Mouse (Mus musculus) frontal cortex, postnatal 14 days (tissue): ENCODE measurements around the gene N4bp1.

ENCODE experiments used
- DNase-seq, 2 experiments: peaks; one replicate each; pipeline ENCODE4 v3.0.0; 2022; ENCODE audit warnings: low spot score in 2 of 2

Gene N4bp1

DNA sequence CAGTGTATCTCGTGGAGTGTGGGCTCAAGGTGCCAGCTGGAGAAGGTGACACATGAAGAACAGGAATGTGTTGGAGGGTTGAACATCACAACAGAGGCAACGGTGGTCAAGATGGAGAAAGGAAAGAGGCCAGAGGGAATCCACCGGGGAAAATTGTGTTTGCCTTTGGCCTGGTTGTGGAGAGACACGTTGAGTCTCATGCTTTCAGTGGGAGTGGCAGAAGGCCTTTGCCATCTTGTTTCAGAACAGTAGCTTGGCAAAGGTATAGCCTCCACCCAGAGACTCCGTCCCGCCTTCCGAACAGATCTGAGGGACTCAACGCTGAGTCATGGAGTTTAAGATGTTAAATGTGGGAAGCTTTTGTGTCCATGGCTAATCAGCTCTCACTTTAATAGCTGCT lies 119.4 kb downstream of the N4bp1 start:
- DNase-seq, result no peak

DNA sequence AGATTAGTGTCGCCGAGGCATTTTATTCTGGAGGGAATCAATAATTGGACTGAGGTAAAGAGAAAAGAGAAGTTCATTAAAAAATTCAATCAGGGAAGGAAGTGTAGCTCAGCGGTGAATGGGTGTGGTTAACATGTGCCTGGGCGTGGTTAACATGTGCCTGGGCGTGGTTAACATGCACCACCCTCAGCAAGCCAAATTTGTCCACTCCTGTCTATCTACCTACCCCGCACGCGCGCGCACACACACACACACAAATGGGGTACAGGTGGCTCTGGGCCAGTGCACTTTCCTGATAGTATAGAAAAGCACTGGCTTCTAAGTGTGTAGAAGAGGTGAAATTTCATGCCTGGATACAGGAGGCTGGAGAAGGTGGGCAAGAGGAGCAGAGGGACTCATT lies 119.9 kb downstream of the N4bp1 start:
- no peak for DNase-seq

DNA sequence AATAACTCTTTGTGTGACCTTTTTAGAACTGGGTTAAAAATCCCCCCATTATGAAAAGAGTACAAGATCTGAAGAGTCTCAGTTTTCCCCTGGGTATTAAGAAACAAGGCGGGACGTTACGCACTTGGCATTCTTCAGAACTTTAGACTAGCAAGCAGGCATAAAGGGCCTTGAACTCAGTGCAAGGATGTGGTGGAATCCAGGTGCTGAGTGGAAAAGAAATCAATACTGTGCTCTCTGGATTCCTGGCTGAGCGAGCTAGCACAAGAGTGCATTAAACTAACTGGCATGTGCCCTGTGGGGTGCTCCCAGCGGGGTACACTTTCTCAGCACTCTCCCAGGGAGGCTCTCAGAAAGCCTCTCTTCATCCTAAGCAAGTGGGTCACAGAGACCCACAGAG lies 122.3 kb downstream of the N4bp1 start:
- no peak for DNase-seq

DNA sequence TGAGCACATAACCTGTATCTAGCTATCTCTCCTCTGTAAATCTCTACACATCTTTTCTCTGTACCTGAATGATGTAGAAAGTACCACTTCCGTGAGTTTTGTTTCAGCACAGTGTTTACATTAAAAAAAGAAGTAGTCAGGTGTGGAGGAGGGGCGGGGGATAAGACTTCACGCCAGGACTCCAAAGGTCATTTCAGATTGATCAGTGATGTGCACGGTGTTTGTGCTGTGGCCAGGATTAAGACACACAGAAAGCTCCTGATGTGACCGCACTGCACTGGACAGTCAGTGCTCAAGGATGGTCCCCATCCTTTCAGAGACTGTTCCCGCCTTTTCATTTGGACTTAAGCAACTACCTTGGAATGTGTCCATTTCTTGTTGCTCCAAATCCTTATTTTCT lies 124.3 kb downstream of the N4bp1 start:
- no peak for DNase-seq

DNA sequence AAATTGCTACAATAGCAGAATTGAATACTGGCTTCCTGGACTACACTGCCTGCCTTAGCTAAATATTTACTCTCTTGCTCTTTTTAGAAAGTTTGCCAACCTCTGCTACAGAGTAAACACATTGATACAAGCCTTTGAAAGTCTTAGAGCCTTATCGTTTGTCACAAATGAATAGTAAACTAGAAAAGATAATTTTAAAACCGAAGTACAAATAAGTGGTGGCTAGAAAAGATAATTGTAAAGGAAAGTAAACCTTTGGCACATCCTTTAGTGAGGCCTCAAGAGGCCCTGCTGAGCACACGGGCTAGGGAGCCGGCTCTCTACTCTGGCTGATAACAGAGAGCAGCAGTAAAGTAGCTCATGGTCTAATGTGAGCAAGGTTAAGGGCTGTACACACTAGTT lies 126.0 kb downstream of the N4bp1 start:
- DNase-seq, result no peak

DNA sequence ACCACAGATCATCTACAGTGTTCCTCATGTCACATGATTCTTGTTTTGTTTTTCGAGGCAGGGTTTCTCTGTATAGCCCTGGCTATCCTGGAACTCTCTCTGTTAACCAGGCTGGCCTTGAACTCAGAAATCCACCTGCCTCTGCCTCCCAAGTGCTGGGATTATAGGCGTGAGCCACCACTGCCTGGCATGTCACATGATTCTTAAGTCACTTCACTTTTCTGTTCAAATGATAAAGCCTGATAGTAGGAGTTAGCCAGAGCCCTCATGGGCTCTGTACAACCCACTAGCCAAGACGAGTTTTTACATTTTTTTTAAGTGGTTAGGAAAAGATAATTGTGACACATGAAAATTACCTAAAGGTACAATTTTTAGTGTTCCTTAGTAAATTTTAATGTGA lies 126.4 kb downstream of the N4bp1 start:
- no peak for DNase-seq
